In the genomic region with DNA sequence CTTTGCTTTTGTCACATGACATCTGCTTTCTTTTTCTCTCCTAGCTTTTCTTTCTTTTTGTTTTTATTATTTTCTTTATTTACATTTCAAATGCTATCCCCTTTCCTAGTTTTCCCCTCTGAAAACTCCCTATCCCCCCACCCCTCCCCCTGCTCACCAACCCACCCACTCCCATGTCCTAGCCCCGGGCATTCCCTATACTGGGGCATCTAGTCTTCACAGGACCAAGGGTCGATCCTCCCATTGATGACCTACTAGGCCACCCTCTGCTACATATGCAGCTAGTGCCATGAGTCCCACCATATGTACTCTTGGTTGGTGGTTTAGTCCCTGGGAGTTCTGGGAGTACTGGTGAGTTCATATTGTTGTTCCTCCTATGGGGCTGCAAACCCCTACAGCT, we compare ENCODE assay signal across 19 mouse cellular contexts.
DNase-seq lines count a peak whose midpoint lies in the region; ATAC-seq and TF ChIP-seq lines count a peak whose summit lies in the region.
"Had no signal": no experiment of that assay in that cellular context is flagged by ENCODE, and none has a peak within 500 bp of the region (broad histone marks: within the 10 kb centered on the region; RNA-seq: fewer than 3 reads in every experiment).

No protein-coding gene starts in this region.

- no peak overlapping the region for H3K4me3 ChIP-seq in forebrain, embryonic 14.5 days (ENCODE audit: low read depth, low read length)
- no peak overlapping the region for H3K4me3 ChIP-seq in forebrain, embryonic 10.5 days
- H3K4me3 ChIP-seq in layer of hippocampus, adult 2 months, result no peak overlapping the region
- no peak overlapping the region for H3K4me3 ChIP-seq in midbrain, embryonic 14.5 days (replicated peaks; ENCODE audit: low read depth, low read length)
- H3K4me3 ChIP-seq in midbrain, embryonic 10.5 days, result no peak overlapping the region
- no peak overlapping the region for H3K4me3 ChIP-seq in forebrain, embryonic 16.5 days (replicated peaks; ENCODE audit: low read length)
- H3K4me3 ChIP-seq: embryonic facial prominence, embryonic 10.5 days; heart, adult 2 months; heart, embryonic 15.5 days; hindbrain, embryonic 15.5 days had no signal

- no peaks in the 10 kb centered on the region for H3K27me3 ChIP-seq in forebrain, embryonic 14.5 days (replicated peaks; ENCODE audit: control insufficient read depth, insufficient read depth, low read length)
- H3K27me3 ChIP-seq in forebrain, embryonic 10.5 days (ENCODE audit: poor library complexity, severe bottlenecking), result no peaks in the 10 kb centered on the region
- no peaks in the 10 kb centered on the region for H3K27me3 ChIP-seq in midbrain, embryonic 14.5 days (ENCODE audit: control insufficient read depth, insufficient read depth, low read length)
- H3K27me3 ChIP-seq in midbrain, embryonic 10.5 days (ENCODE audit: low read depth, poor library complexity, severe bottlenecking), result no peaks in the 10 kb centered on the region
- H3K27me3 ChIP-seq in forebrain, embryonic 16.5 days (replicated peaks; ENCODE audit: control insufficient read depth, insufficient read depth, low read length), result no peaks in the 10 kb centered on the region
- H3K27me3 ChIP-seq: heart, embryonic 15.5 days; hindbrain, embryonic 15.5 days had no signal

- DNase-seq in forebrain, embryonic 14.5 days (ENCODE audit: low spot score), result no peak
- DNase-seq in forebrain, embryonic 10.5 days (ENCODE audit: extremely low spot score, low spot score), result no peak
- no peak for DNase-seq in layer of hippocampus, adult 2 months (ENCODE audit: low spot score in 2 of 2)
- no peak for DNase-seq in layer of hippocampus, postnatal 36 days
- no peak for DNase-seq in midbrain, embryonic 14.5 days
- DNase-seq in midbrain, embryonic 10.5 days (ENCODE audit: low spot score), result no peak
- DNase-seq in kidney, postnatal 25 days, result no peak
- DNase-seq: adrenal gland, postnatal 10 days; cerebellum, adult 18-20 months; cerebellum, adult 9-11 months; cerebellum, postnatal 36 days; gastrocnemius, postnatal 14 days; heart, adult 2 months; heart, postnatal 14 days had no signal

- peak overlapping the region; percentile 67; the same call in 1 of the 2 replicates for H3K27ac ChIP-seq in forebrain, embryonic 14.5 days (ENCODE audit: low read depth, low read length)
- H3K27ac ChIP-seq in forebrain, embryonic 10.5 days, result no peak overlapping the region
- peak overlapping the region; percentile 90 for H3K27ac ChIP-seq in layer of hippocampus, adult 2 months
- 0 out of 2 replicates have a peak overlapping the region, but pooled peaks have one; percentile 38 for H3K27ac ChIP-seq in midbrain, embryonic 14.5 days (replicated peaks; ENCODE audit: low read depth, low read length)
- no peak overlapping the region for H3K27ac ChIP-seq in midbrain, embryonic 10.5 days (replicated peaks)
- H3K27ac ChIP-seq in forebrain, embryonic 16.5 days (ENCODE audit: low read length), result peak overlapping the region; percentile 80; the same call in 1 of the 2 replicates
- H3K27ac ChIP-seq: embryonic facial prominence, embryonic 10.5 days; heart, adult 2 months; heart, embryonic 15.5 days had no signal

- ATAC-seq in forebrain, embryonic 14.5 days, result no peak
- ATAC-seq in midbrain, embryonic 14.5 days (ENCODE audit: low FRiP score, low TSS enrichment), result no peak
- ATAC-seq in forebrain, embryonic 16.5 days, result peak; percentile 11; the same call in 1 of the 2 replicates

- TF ChIP-seq CTCF in layer of hippocampus, adult 2 months (conservative IDR thresholded peaks at IDR 0.05), result no peak

- 85% methylated on average over 2 of the region's 2 CpGs for WGBS in forebrain, embryonic 14.5 days
- WGBS in forebrain, embryonic 10.5 days, result 84% methylated on average over 2 of the region's 2 CpGs
- WGBS in midbrain, embryonic 14.5 days, result 89% methylated on average over 2 of the region's 2 CpGs
- WGBS in midbrain, embryonic 10.5 days, result 88% methylated on average over 2 of the region's 2 CpGs
- WGBS in forebrain, embryonic 16.5 days, result 91% methylated on average over 2 of the region's 2 CpGs

- H3K4me2 ChIP-seq in forebrain, embryonic 14.5 days (ENCODE audit: low read length), result no peak overlapping the region
- H3K4me2 ChIP-seq in midbrain, embryonic 14.5 days (ENCODE audit: low read length), result no peak overlapping the region
- H3K4me2 ChIP-seq in forebrain, embryonic 16.5 days (ENCODE audit: low read length), result no peak overlapping the region
- H3K4me2 ChIP-seq: heart, embryonic 11.5 days; heart, embryonic 15.5 days; hindbrain, embryonic 15.5 days had no signal

- no peak overlapping the region for H3K9ac ChIP-seq in forebrain, embryonic 14.5 days (ENCODE audit: low read length)
- no peak overlapping the region for H3K9ac ChIP-seq in midbrain, embryonic 14.5 days (replicated peaks; ENCODE audit: low read length)
- H3K9ac ChIP-seq in forebrain, embryonic 16.5 days (replicated peaks; ENCODE audit: low read depth, low read length), result no peak overlapping the region
- H3K9ac ChIP-seq: heart, embryonic 15.5 days; hindbrain, embryonic 15.5 days had no signal

- no peaks in the 10 kb centered on the region for H3K36me3 ChIP-seq in forebrain, embryonic 14.5 days (ENCODE audit: control insufficient read depth, insufficient read depth, low read length)
- no peaks in the 10 kb centered on the region for H3K36me3 ChIP-seq in forebrain, embryonic 10.5 days (replicated peaks)
- no peaks in the 10 kb centered on the region for H3K36me3 ChIP-seq in midbrain, embryonic 14.5 days (ENCODE audit: control insufficient read depth, insufficient read depth, low read length)
- no peaks in the 10 kb centered on the region for H3K36me3 ChIP-seq in midbrain, embryonic 10.5 days
- no peaks in the 10 kb centered on the region for H3K36me3 ChIP-seq in forebrain, embryonic 16.5 days (ENCODE audit: control insufficient read depth, insufficient read depth)
- H3K36me3 ChIP-seq: embryonic facial prominence, embryonic 10.5 days; heart, embryonic 15.5 days; hindbrain, embryonic 15.5 days had no signal

- no peaks in the 10 kb centered on the region for H3K9me3 ChIP-seq in forebrain, embryonic 14.5 days (replicated peaks; ENCODE audit: control insufficient read depth, low read length)
- H3K9me3 ChIP-seq in forebrain, embryonic 10.5 days, result no peaks in the 10 kb centered on the region
- H3K9me3 ChIP-seq in midbrain, embryonic 14.5 days (ENCODE audit: control insufficient read depth, low read length), result no peaks in the 10 kb centered on the region
- no peaks in the 10 kb centered on the region for H3K9me3 ChIP-seq in midbrain, embryonic 10.5 days (replicated peaks)
- H3K9me3 ChIP-seq in forebrain, embryonic 16.5 days (ENCODE audit: control insufficient read depth, low read length), result no peaks in the 10 kb centered on the region
- H3K9me3 ChIP-seq: embryonic facial prominence, embryonic 10.5 days; heart, embryonic 15.5 days; hindbrain, embryonic 15.5 days had no signal

- H3K4me1 ChIP-seq in forebrain, embryonic 14.5 days (ENCODE audit: control insufficient read depth, insufficient read depth, low read length), result no peaks in the 10 kb centered on the region
- no peaks in the 10 kb centered on the region for H3K4me1 ChIP-seq in forebrain, embryonic 10.5 days
- H3K4me1 ChIP-seq in midbrain, embryonic 14.5 days (ENCODE audit: control insufficient read depth, insufficient read depth, low read length), result 0 out of 2 replicates have a peak, but pooled peaks cover 3% of the 10 kb centered on the region
- no peaks in the 10 kb centered on the region; the same call in 1 of the 2 replicates for H3K4me1 ChIP-seq in midbrain, embryonic 10.5 days
- H3K4me1 ChIP-seq in forebrain, embryonic 16.5 days (replicated peaks; ENCODE audit: control insufficient read depth, insufficient read depth, low read length), result 0 out of 2 replicates have a peak, but pooled peaks cover 9% of the 10 kb centered on the region
- H3K4me1 ChIP-seq: embryonic facial prominence, embryonic 10.5 days; heart, embryonic 15.5 days had no signal

Comparison
In these comparisons a context has a peak if more than half of its experiments do, and no peak if none do; other contexts are left out.
1. H3K27ac ChIP-seq: peak in forebrain, embryonic 14.5 days (single experiment), layer of hippocampus, adult 2 months (single experiment), midbrain, embryonic 14.5 days (single experiment) and forebrain, embryonic 16.5 days (single experiment); none in forebrain, embryonic 10.5 days (single experiment) and midbrain, embryonic 10.5 days (single experiment).